Mouse (Mus musculus): ENCODE results near the gene Lpcat3.

DNA sequence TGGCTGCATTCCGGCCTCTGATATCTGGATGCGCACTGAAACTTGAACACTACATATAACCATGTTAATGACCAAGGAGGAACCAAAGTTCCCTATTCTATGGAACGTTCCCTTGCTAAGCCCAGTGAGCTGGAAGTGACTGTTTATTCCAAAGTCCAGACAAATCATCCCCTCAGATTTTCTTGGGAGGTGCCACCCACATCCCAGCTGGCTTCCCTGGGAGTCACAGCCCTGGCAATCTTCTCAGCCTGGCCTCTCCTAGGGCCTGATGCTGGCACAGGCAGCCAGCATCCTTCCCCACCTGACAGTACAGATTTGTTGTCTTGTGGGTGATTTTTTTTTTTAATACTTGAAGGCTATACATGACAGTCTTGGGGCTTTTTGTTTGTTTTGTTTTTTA, 16.7 kb downstream of the Lpcat3 start:
- no peak for TF ChIP-seq FLI1 (IDR thresholded peaks at IDR 0.05; ENCODE audit: low read length)
- no peak for TF ChIP-seq GATA1 (IDR thresholded peaks at IDR 0.05; ENCODE audit: borderline replicate concordance, low read length)
